In the genomic region with DNA sequence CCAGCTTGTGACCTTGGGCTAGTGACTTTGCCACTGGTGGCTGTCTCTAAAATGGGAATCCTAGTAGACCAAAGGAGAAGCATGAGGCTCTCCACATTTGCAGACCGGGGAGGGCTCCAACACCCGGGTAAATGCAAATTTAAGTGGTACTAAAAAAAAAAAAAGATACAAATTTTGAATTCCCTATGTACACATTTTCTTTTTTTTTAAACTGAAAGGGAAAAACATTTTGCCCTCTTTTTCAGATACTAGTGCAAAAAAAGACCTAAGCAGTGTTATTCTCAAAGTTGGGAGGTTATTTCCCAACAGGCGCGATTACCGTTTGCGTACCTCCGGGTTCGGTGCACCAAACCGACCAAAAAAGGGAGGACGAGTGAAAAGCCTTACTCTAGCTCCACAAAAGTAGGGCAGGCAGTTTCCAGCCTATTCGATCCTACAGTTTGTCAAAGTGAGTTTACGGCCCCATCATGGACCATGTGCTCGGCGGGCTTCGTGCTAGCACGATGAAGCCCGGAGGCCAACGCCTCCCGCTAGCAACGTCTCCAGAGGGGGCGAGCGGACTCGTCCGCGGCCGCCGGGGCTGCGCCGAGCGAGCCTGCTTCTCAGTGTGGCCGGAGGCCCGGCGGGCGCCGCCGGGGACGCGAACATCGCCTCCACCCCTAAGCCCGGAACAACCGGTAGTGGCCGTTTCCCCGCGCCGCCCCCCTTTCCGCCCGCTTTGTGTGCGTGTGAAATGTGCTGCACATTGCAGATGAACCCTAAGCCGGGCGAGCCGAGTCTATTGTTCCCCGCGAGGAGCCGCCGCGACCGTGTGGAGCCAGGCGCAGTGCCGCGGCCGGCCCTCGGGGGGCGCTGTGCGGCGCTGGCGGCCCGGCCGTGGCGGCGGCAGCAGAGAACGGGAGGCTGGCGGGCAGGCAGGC, we compare ENCODE assay signal across 8 mouse cellular contexts. TPM values are rescaled to one million over a fixed set of nuclear protein-coding genes. Genes with fewer than 3 reads are reported as not detected.
DNase-seq lines count a peak whose midpoint lies in the region; ATAC-seq and TF ChIP-seq lines count a peak whose summit lies in the region.

No protein-coding gene starts in this region.

- DNase-seq in cerebellum, adult 11 months, result peak; percentile 93
- DNase-seq in forebrain, embryonic 14.5 days (ENCODE audit: low spot score), result peak; percentile 95
- peak; percentile 96 to 98 for DNase-seq in heart, postnatal 14 days
- DNase-seq in layer of hippocampus, adult 18-20 months (ENCODE audit: low spot score in 2 of 2), result peak; percentile 88 to 95
- DNase-seq in lung, adult 18-20 months, result peak; percentile 96 to 97

- peak overlapping the region; percentile 83 for H3K4me2 ChIP-seq in forebrain, embryonic 14.5 days (ENCODE audit: low read length)
- H3K4me2 ChIP-seq in neural tube, embryonic 14.5 days (ENCODE audit: low read depth, low read length), result peak overlapping the region; percentile 83

- no peak for TF ChIP-seq POLR2A in ES-Bruce4 (IDR thresholded peaks at IDR 0.05; ENCODE audit: insufficient read depth, low read length)
- peak; percentile 85; the same call in 1 of the 2 replicates for TF ChIP-seq POLR2A in testis, adult 2 months (IDR thresholded peaks at IDR 0.05; ENCODE audit: control insufficient read depth, low read depth, low read length)

- ATAC-seq in forebrain, embryonic 14.5 days, result peak; percentile 78
- peak; percentile 85 for ATAC-seq in neural tube, embryonic 14.5 days (ENCODE audit: low read depth)

- intact Hi-C loops in heart, postnatal 14 days (cut with DNase I), result loop anchor here (5.0 to 10.0 kb wide), 6 partner anchors 66 to 491 kb away; a partner anchor contains a TSS

- no peaks in the 10 kb centered on the region; the same call in 1 of the 2 replicates for H3K36me3 ChIP-seq in ES-Bruce4 (ENCODE audit: control insufficient read depth, insufficient read depth, low read length, poor library complexity, severe bottlenecking)
- 0 out of 2 replicates have a peak, but pooled peaks cover under 1% of the 10 kb centered on the region for H3K36me3 ChIP-seq in forebrain, embryonic 14.5 days (ENCODE audit: control insufficient read depth, insufficient read depth, low read length)
- H3K36me3 ChIP-seq in neural tube, embryonic 14.5 days (ENCODE audit: control insufficient read depth, insufficient read depth, low read length), result no peaks in the 10 kb centered on the region
- no peaks in the 10 kb centered on the region for H3K36me3 ChIP-seq in testis, adult 2 months (ENCODE audit: control insufficient read depth, insufficient read depth, low read length)

- H3K4me3 ChIP-seq in ES-Bruce4 (ENCODE audit: low read depth, low read length), result peak overlapping the region; percentile 91
- peak overlapping the region; percentile 94 for H3K4me3 ChIP-seq in forebrain, embryonic 14.5 days (ENCODE audit: low read depth, low read length)
- H3K4me3 ChIP-seq in neural tube, embryonic 14.5 days (ENCODE audit: low read depth, low read length), result peak overlapping the region; percentile 94
- peak overlapping the region; percentile 95 for H3K4me3 ChIP-seq in testis, adult 2 months (ENCODE audit: control insufficient read depth, low read depth, low read length)

- no peaks in the 10 kb centered on the region for H3K9me3 ChIP-seq in ES-Bruce4 (replicated peaks; ENCODE audit: control insufficient read depth, insufficient read depth, low read length, poor library complexity, severe bottlenecking)
- no peaks in the 10 kb centered on the region for H3K9me3 ChIP-seq in forebrain, embryonic 14.5 days (replicated peaks; ENCODE audit: control insufficient read depth, low read length)
- no peaks in the 10 kb centered on the region for H3K9me3 ChIP-seq in neural tube, embryonic 14.5 days (ENCODE audit: control insufficient read depth, low read length)

- TF ChIP-seq EP300 in ES-Bruce4 (IDR thresholded peaks at IDR 0.05; ENCODE audit: insufficient read depth, low read depth, low read length), result 0 out of 2 replicates have a peak, but pooled peaks have one; percentile 32

- under 1% methylated on average over 68 of the region's 72 CpGs for WGBS in forebrain, embryonic 14.5 days
- WGBS in neural tube, embryonic 14.5 days, result under 1% methylated on average over 66 of the region's 72 CpGs

- H3K27me3 ChIP-seq in ES-Bruce4 (ENCODE audit: control insufficient read depth, insufficient read depth, low read length, poor library complexity, severe bottlenecking), result no peaks in the 10 kb centered on the region
- H3K27me3 ChIP-seq in forebrain, embryonic 14.5 days (replicated peaks; ENCODE audit: control insufficient read depth, insufficient read depth, low read length), result no peaks in the 10 kb centered on the region
- no peaks in the 10 kb centered on the region for H3K27me3 ChIP-seq in neural tube, embryonic 14.5 days (ENCODE audit: control insufficient read depth, insufficient read depth, low read length)
- H3K27me3 ChIP-seq in testis, adult 2 months (ENCODE audit: control insufficient read depth, insufficient read depth, low read length), result no peaks in the 10 kb centered on the region

- peak overlapping the region; percentile 98 for H3K27ac ChIP-seq in ES-Bruce4 (ENCODE audit: insufficient read depth, low read length)
- peak overlapping the region; percentile 100 for H3K27ac ChIP-seq in forebrain, embryonic 14.5 days (ENCODE audit: low read depth, low read length)
- H3K27ac ChIP-seq in neural tube, embryonic 14.5 days (ENCODE audit: low read depth, low read length), result peak overlapping the region; percentile 100
- H3K27ac ChIP-seq in testis, adult 2 months (ENCODE audit: control insufficient read depth, insufficient read depth, low read depth, low read length), result peak overlapping the region; percentile 100

- peak overlapping the region; percentile 100 for H3K9ac ChIP-seq in ES-Bruce4 (ENCODE audit: low read depth, poor library complexity, severe bottlenecking)
- H3K9ac ChIP-seq in forebrain, embryonic 14.5 days (ENCODE audit: low read length), result peak overlapping the region; percentile 99
- H3K9ac ChIP-seq in neural tube, embryonic 14.5 days (replicated peaks; ENCODE audit: low read depth, low read length), result peak overlapping the region; percentile 100

- peak; percentile 48 for TF ChIP-seq CTCF in ES-Bruce4 (IDR thresholded peaks at IDR 0.05; ENCODE audit: low read depth, low read length)
- TF ChIP-seq CTCF in testis, adult 2 months (IDR thresholded peaks at IDR 0.05; ENCODE audit: control insufficient read depth, insufficient read depth, insufficient replicate concordance, low read depth, low read length), result peak; percentile 72; the same call in 1 of the 2 replicates

- H3K4me1 ChIP-seq in ES-Bruce4 (ENCODE audit: control insufficient read depth, insufficient read depth, low read length), result no peaks in the 10 kb centered on the region
- peaks cover 28% of the 10 kb centered on the region for H3K4me1 ChIP-seq in forebrain, embryonic 14.5 days (ENCODE audit: control insufficient read depth, insufficient read depth, low read length)
- peaks cover 26% of the 10 kb centered on the region for H3K4me1 ChIP-seq in neural tube, embryonic 14.5 days (ENCODE audit: control insufficient read depth, insufficient read depth, low read length)
- H3K4me1 ChIP-seq in testis, adult 2 months (ENCODE audit: control insufficient read depth, insufficient read depth, low read length), result peaks cover 9% of the 10 kb centered on the region

RNA-seq across cellular contexts. Expression of a gene that starts 1.0 kb away (rescaled TPM):
- polyA plus RNA-seq in ES-Bruce4 (2011; ENCODE audit: insufficient read depth, insufficient read length, low read depth, missing spikeins), result 78.4 and 81.5 TPM in 2 replicates
- 24.4 and 27.7 TPM in 2 replicates for polyA plus RNA-seq in forebrain, embryonic 14.5 days (2014; fragmentation: Nextera tagmentation; extraction: Ambion mirVana)
- 10 to 100 TPM; 31.9 to 34.5 TPM for total RNA-seq in heart, postnatal 14 days (2021)
- total RNA-seq in layer of hippocampus, adult 18-20 months (2021), result 10 to 100 TPM; 33.5 to 34.2 TPM
- polyA plus RNA-seq in neural tube, embryonic 14.5 days (2014; fragmentation: Nextera tagmentation; extraction: Ambion mirVana), result 26.9 and 32.0 TPM in 2 replicates
- 71.5 and 83.6 TPM in 2 replicates for polyA plus RNA-seq in testis, adult 2 months (2012; rRNA removed)

Comparison
In these comparisons a context has a peak if more than half of its experiments do, and no peak if none do; other contexts are left out.
1. Peak in every context shown above with its lines: DNase-seq, ATAC-seq, H3K4me3 ChIP-seq and H3K27ac ChIP-seq.